Mouse (Mus musculus): ENCODE measurements around the gene Crim1. TPM values are rescaled to one million over a fixed set of nuclear protein-coding genes. Genes with fewer than 3 reads are reported as not detected.
A peak's percentile ranks its signal among the peaks of the same experiment; 100 is the strongest.

Crim1 gene
- total RNA-seq, 2 experiments from 2014 or later: 19.8 to 22.5 TPM

GRCm38 (mm10) chr17:78209646-78210045 lies 9.6 kb downstream of the Crim1 start:
- no peak for DNase-seq

GRCm38 (mm10) chr17:78211881-78212280 lies 11.8 kb downstream of the Crim1 start:
- DNase-seq: no peak

GRCm38 (mm10) chr17:78213128-78213527 lies 13.1 kb downstream of the Crim1 start:
- no peak for DNase-seq

GRCm38 (mm10) chr17:78216526-78216925 lies 16.5 kb downstream of the Crim1 start:
- no peak for DNase-seq

- DNase-seq: no peak
Measured at GRCm38 (mm10) chr17:78217406-78217805, 17.4 kb downstream of the Crim1 start.

GRCm38 (mm10) chr17:78218506-78219232 lies 18.6 kb downstream of the Crim1 start:
- no peak for DNase-seq

- DNase-seq: peak; percentile 28
Measured at GRCm38 (mm10) chr17:78221007-78221642, 21.1 kb downstream of the Crim1 start.

GRCm38 (mm10) chr17:78221860-78222259 lies 21.8 kb downstream of the Crim1 start:
- no peak for DNase-seq

GRCm38 (mm10) chr17:78223988-78224387 lies 23.9 kb downstream of the Crim1 start:
- no peak for DNase-seq

- DNase-seq: no peak
Measured at GRCm38 (mm10) chr17:78225547-78225946, 25.5 kb downstream of the Crim1 start.

- no peak for DNase-seq
Measured at GRCm38 (mm10) chr17:78227211-78227610, 27.2 kb downstream of the Crim1 start.

- DNase-seq: no peak
Measured at GRCm38 (mm10) chr17:78231567-78231966, 31.5 kb downstream of the Crim1 start.

GRCm38 (mm10) chr17:78232703-78233102 lies 32.7 kb downstream of the Crim1 start:
- DNase-seq: no peak

GRCm38 (mm10) chr17:78233873-78234272 lies 33.8 kb downstream of the Crim1 start:
- DNase-seq: no peak

- no peak for DNase-seq
Measured at GRCm38 (mm10) chr17:78236126-78236525, 36.1 kb downstream of the Crim1 start.

GRCm38 (mm10) chr17:78237954-78238353 lies 37.9 kb downstream of the Crim1 start:
- DNase-seq: no peak

GRCm38 (mm10) chr17:78240161-78240560 lies 40.1 kb downstream of the Crim1 start:
- no peak for DNase-seq

GRCm38 (mm10) chr17:78241238-78241637 lies 41.2 kb downstream of the Crim1 start:
- DNase-seq: no peak

- no peak for DNase-seq
Measured at GRCm38 (mm10) chr17:78244752-78245151, 44.7 kb downstream of the Crim1 start.

GRCm38 (mm10) chr17:78245444-78245843 lies 45.4 kb downstream of the Crim1 start:
- no peak for DNase-seq

- DNase-seq: no peak
Measured at GRCm38 (mm10) chr17:78246634-78247383, 46.8 kb downstream of the Crim1 start.

GRCm38 (mm10) chr17:78248197-78248596 lies 48.1 kb downstream of the Crim1 start:
- DNase-seq: no peak

- DNase-seq: no peak
Measured at GRCm38 (mm10) chr17:78248943-78249342, 48.9 kb downstream of the Crim1 start.
